ENCODE assay signal across 8 mouse cellular contexts in genomic region chr2:179916877-179917673, GRCm38 (mm10). TPM values are rescaled to one million over a fixed set of nuclear protein-coding genes. Genes with fewer than 3 reads are reported as not detected.
DNase-seq lines count a peak whose midpoint lies in the region; ATAC-seq lines count a peak whose summit lies in the region.

No protein-coding gene starts in this region.

- H3K27ac ChIP-seq in hindbrain, embryonic 15.5 days (replicated peaks): 0 out of 2 replicates have a peak overlapping the region, but pooled peaks have one; percentile 9

- no peaks in the 10 kb centered on the region for H3K4me1 ChIP-seq in hindbrain, embryonic 15.5 days (replicated peaks)

- DNase-seq in NIH3T3 (ENCODE audit: low read depth): peak; percentile 84
- DNase-seq in cerebellum, adult 9-10 months: peak; percentile 81
- DNase-seq in frontal cortex, adult 2 months (ENCODE audit: extremely low spot score in 1 of 2, low spot score in 1 of 2): peak; percentile 29 to 77
- peak; percentile 46 to 63 for DNase-seq in layer of hippocampus, postnatal 36 days
- peak; percentile 61 to 81 for DNase-seq in lung, postnatal 4 days
- peak; percentile 66 for DNase-seq in right cerebral cortex, adult 18-20 months
- DNase-seq in urinary bladder, adult 2 months (ENCODE audit: low spot score): peak; percentile 50

- peaks cover 31% of the 10 kb centered on the region for H3K36me3 ChIP-seq in hindbrain, embryonic 15.5 days

- no peak overlapping the region for H3K4me3 ChIP-seq in hindbrain, embryonic 15.5 days

- peak; percentile 74 for ATAC-seq in hindbrain, embryonic 15.5 days (ENCODE audit: low FRiP score, low read depth)

- no peak overlapping the region for H3K4me2 ChIP-seq in hindbrain, embryonic 15.5 days

- no peaks in the 10 kb centered on the region for H3K9me3 ChIP-seq in hindbrain, embryonic 15.5 days

- no peaks in the 10 kb centered on the region for H3K27me3 ChIP-seq in hindbrain, embryonic 15.5 days

- WGBS in hindbrain, embryonic 15.5 days: 31% methylated on average over 5 of the region's 5 CpGs

- H3K9ac ChIP-seq in hindbrain, embryonic 15.5 days: no peak overlapping the region

RNA-seq across cellular contexts. Expression of gene Taf4, which starts 59.4 kb away (rescaled TPM):
- 14.1 and 15.1 TPM in 2 replicates for polyA plus RNA-seq in frontal cortex, adult 2 months (2012; rRNA removed)
- polyA plus RNA-seq in hindbrain, embryonic 15.5 days (2015; fragmentation: Nextera tagmentation; extraction: Ambion mirVana): 3.5 and 3.7 TPM in 2 replicates
- 10 to 100 TPM; 21.3 to 22.4 TPM for total RNA-seq in layer of hippocampus, postnatal 36 days (2021)
- polyA plus RNA-seq in urinary bladder, adult 2 months (2012; rRNA removed): 11.1 and 14.8 TPM in 2 replicates
